Mouse (Mus musculus) erythroblast, embryonic 14.5 days (primary cell): ENCODE measurements around the gene Tubb2a. TPM values are rescaled to one million over a fixed set of nuclear protein-coding genes. Genes with fewer than 3 reads are reported as not detected.
"Not testable (repeated sequence)": the region's sequence is repeated elsewhere in the genome, so short reads cannot be mapped to it uniquely, and the experiment has no call there.

ENCODE experiments used
- H3K27me3 ChIP-seq: 2 replicates; pipeline ENCODE4 v1.6.1; 2012; ENCODE audit warnings: inconsistent platforms; ENCODE audit not compliant: control insufficient read depth
- H3K36me3 ChIP-seq: 2 replicates; pipeline ENCODE4 v1.6.1; 2012; ENCODE audit warnings: mild to moderate bottlenecking, inconsistent platforms; ENCODE audit not compliant: control insufficient read depth
- H3K4me1 ChIP-seq: 2 replicates; pipeline ENCODE4 v1.6.1; 2012; ENCODE audit warnings: inconsistent platforms; ENCODE audit not compliant: control insufficient read depth
- H3K4me3 ChIP-seq: replicated peaks from 2 replicates; pipeline ENCODE3; 2012; ENCODE audit warnings: moderate library complexity, mild to moderate bottlenecking, inconsistent platforms
- H3K9me3 ChIP-seq: 2 replicates; pipeline ENCODE4 v1.6.1; 2012; ENCODE audit warnings: low read length, inconsistent platforms, mixed read lengths; ENCODE audit not compliant: control insufficient read depth
- GATA1 ChIP-seq: IDR thresholded peaks from 2 replicates; pipeline ENCODE4 v1.6.1; 2012; ENCODE audit warnings: low read length, inconsistent platforms, mixed read lengths
- TAL1 ChIP-seq: IDR thresholded peaks from 3 replicates; pipeline ENCODE4 v1.6.1; 2012; ENCODE audit warnings: low read length, inconsistent platforms, mixed read lengths
- polyA plus RNA-seq: library from polyadenylated mRNA; stranded (reverse); fragments of >175 nt; gene quantifications from 2 replicates; pipeline ENCODE4 v1.2.3, GENCODE M21; 2012

Tubb2a gene
- polyA plus RNA-seq, 1 experiment, result 6.1 TPM

DNA sequence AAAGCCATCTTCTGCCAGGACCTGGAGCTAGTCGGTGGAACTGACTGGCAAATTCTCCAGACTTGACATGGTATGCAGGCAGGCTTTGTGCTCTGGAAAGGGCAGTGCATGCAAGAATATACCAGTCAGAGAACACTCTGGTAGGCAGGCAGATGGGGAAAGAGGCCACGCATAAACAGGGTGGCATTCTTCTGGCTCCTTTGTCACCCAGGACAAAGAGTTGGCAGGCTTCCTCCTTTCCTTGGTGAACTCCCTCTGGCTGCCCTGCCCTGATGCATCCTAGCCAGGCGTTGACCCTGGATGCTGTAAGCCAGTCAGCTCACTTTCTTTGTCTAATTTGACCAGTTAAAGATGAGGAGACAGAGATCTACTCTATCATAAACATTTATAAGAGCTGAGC lies 19.3 kb upstream of the Tubb2a start:
- Histone ChIP-seq H3K9me3 (peaks cover 2% of the 10 kb centered on the region; the same call in 1 of the 2 replicates), H3K27me3 (no peaks in the 10 kb centered on the region), H3K4me3 (no peak overlapping the region), H3K4me1 (peaks cover 27% of the 10 kb centered on the region), H3K36me3 (no peaks in the 10 kb centered on the region)
- TF ChIP-seq TAL1 (no peak), GATA1 (no peak)

DNA sequence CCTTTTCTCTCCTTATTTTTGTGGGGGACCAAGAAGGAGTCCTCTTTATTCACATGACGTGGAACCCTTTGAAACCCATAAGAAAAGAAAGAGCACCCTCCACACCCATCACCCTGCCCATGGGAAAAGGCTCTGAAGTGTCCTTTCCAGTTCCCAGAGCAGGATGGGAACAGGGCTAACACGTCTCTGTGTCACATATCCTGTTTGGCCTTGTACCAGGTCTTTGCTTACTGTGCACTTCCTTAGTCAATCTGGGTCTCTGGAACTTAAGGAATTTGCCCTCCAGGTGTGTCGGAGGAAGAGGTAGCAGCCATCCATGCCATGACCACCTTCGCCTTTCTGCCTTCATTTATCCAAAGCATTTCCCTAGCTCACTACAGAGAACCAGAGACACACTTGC lies 18.6 kb upstream of the Tubb2a start:
- Histone ChIP-seq H3K9me3 (peaks cover 2% of the 10 kb centered on the region; the same call in 1 of the 2 replicates), H3K4me3 (no peak overlapping the region)
- TF ChIP-seq GATA1 (no peak), TAL1 (no peak)

DNA sequence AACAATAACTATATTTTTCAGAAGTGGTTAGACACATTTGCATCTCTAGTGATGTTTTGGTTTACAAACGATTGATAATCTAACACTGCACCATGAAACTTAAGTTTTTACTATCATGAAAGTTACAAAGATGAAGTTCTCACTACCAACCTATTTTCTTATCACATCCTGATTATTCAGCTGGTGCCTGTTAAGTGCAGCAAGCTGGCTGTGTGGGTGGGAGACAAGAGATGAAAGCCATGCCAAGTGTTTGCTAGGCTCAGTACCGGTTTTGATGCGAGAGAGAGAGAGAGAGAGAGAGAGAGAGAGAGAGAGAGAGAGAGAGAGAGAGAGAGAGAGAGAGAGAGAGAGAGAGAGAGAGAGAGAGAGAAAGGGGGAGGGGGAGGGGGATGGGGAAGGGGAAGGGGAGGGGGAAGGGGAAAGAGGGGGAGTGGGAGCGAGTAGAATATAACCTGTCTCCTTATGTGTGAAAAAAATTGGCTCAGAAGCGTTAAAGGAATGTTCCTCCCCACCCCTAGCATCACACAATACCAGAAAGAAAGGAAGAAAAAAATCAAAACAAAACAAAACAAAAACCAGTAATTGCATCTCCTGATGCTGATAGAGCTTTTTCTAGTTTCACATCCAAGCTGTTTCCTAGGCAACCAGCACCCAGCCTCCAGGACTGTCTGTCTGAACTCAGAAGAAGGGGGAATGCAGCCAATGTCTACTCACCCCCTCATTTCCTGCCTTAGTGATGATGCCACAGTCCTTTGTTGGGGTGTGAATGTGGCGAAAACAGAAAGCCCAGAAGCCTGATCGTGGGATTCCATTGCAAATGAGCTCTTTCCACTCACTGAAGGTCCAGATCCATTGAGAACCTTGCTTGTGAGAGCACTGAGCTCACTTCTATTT lies 18.0 kb upstream of the Tubb2a start:
- H3K4me1 ChIP-seq, result peaks cover 14% of the 10 kb centered on the region
- TF ChIP-seq GATA1 (no peak), TAL1 (no peak)
- peaks cover 2% of the 10 kb centered on the region; the same call in 1 of the 2 replicates for H3K9me3 ChIP-seq
- H3K27me3 ChIP-seq, result no peaks in the 10 kb centered on the region
- no peaks in the 10 kb centered on the region for H3K36me3 ChIP-seq
- no peak overlapping the region for H3K4me3 ChIP-seq

More for the DNA sequence above, 18.6 kb upstream of the Tubb2a start:
- no peaks in the 10 kb centered on the region for H3K27me3 ChIP-seq
- peaks cover 21% of the 10 kb centered on the region for H3K4me1 ChIP-seq
- no peaks in the 10 kb centered on the region for H3K36me3 ChIP-seq

DNA sequence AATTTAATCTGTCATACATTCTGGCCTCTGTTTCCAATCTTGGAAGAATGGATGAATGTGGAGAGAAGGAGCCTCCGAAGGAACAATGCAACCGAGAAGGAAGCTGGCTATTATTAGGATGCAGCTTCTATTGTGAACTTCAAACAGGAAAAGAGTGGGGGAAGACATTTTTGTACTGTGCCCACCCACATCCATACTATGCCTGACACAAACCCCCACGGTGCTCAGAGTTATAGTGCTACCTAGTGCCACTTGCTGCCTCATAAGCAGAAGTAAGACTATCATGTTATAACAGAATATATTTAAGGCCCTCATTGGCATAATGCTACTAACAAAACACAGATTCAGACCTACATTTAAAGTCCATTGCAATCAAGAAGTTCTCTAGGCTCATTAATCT lies 11.6 kb upstream of the Tubb2a start:
- H3K4me1 ChIP-seq, result no peaks in the 10 kb centered on the region
- no peak for TF ChIP-seq GATA1
- TF ChIP-seq TAL1, result no peak
- H3K27me3 ChIP-seq, result no peaks in the 10 kb centered on the region
- H3K4me3 ChIP-seq, result no peak overlapping the region
- H3K9me3 ChIP-seq, result no peaks in the 10 kb centered on the region
- H3K36me3 ChIP-seq, result no peaks in the 10 kb centered on the region

DNA sequence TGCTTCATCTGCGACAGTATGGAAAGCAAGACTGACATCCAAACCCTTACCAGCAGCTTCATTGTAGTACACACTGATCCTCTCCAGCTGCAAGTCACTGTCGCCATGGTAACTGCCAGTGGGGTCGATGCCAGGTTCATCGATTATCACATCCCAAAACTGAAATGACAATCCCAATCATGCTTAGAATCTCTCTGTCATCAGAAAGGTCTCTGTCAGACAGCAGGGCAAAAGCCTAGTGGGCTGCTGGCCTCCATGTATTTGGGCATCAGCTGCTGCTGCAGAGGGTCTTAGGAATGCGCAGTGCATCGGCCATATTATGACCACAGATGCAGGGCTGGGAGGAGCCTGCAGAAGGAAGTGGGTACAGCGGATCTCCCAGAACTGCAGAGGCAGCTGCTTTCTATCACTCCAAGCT lies 11.1 kb upstream of the Tubb2a start:
- no peaks in the 10 kb centered on the region for H3K27me3 ChIP-seq
- no peaks in the 10 kb centered on the region for H3K4me1 ChIP-seq
- no peak overlapping the region for H3K4me3 ChIP-seq
- H3K36me3 ChIP-seq, result no peaks in the 10 kb centered on the region
- TF ChIP-seq GATA1, result no peak
- TF ChIP-seq TAL1, result no peak
- H3K9me3 ChIP-seq, result no peaks in the 10 kb centered on the region

DNA sequence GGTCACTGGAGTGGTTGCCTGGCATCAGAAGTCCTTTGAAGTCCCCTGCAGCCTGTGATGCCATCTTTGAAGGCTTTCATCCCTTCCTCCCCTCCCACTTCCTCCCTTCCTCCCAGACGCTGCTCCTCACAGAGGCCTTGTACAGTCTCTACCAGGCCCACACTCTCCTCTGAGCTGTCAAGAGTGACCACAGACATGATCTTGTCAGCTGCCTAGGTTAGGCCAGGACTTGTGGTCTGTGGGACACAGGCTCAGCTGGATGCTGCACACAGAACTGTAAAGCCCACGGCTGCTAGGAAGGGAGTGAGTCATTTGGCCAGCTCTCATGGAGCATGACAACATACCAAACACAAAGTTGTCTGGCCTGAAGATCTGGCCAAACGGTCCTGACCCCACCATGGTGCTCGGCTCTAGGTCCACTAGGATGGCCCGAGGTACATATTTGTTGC lies 10.4 kb upstream of the Tubb2a start:
- not testable (repeated sequence) for H3K9me3 ChIP-seq, H3K4me3 ChIP-seq, H3K36me3 ChIP-seq, H3K27me3 ChIP-seq, H3K4me1 ChIP-seq

DNA sequence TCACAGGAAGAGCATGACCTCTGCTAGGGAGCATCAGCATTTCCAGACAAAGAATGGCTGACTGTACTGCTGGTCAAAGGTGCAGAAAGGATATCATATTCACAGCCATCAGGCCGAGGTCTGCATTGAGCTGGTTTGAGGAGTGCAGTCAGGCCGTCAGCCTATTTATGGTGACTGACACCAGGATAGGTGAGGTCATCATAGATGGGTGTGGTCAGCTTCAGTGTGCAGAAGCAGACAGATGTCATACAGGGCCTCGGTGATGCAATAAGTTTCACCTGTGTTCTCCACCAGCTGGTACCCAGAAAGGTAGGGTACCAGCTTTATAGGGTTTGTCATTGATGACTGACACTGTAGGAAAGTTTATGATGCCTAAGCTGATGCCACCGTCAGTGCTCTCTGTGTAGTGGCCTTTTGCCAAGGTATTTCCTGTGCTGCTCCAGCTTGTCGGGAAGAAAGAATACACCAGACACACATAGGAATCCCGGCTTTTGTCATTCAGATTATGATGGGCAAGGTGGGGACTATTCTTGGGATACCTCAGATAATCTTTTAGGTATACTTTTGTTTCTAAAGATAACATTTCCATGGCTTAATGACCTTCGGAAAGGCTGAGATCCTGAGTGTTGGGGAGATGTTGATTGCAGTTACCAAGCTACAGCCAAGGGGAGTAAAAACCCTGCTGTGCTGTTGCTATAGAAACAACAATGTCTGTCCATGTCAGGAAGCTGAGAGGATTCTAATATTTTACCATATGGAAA lies 9.4 kb upstream of the Tubb2a start:
- TF ChIP-seq GATA1 (no peak), TAL1 (no peak)
- H3K36me3 ChIP-seq, result no peaks in the 10 kb centered on the region
- no peaks in the 10 kb centered on the region for H3K4me1 ChIP-seq
- no peaks in the 10 kb centered on the region for H3K27me3 ChIP-seq
- H3K9me3 ChIP-seq, result no peaks in the 10 kb centered on the region
- H3K4me3 ChIP-seq, result no peak overlapping the region

DNA sequence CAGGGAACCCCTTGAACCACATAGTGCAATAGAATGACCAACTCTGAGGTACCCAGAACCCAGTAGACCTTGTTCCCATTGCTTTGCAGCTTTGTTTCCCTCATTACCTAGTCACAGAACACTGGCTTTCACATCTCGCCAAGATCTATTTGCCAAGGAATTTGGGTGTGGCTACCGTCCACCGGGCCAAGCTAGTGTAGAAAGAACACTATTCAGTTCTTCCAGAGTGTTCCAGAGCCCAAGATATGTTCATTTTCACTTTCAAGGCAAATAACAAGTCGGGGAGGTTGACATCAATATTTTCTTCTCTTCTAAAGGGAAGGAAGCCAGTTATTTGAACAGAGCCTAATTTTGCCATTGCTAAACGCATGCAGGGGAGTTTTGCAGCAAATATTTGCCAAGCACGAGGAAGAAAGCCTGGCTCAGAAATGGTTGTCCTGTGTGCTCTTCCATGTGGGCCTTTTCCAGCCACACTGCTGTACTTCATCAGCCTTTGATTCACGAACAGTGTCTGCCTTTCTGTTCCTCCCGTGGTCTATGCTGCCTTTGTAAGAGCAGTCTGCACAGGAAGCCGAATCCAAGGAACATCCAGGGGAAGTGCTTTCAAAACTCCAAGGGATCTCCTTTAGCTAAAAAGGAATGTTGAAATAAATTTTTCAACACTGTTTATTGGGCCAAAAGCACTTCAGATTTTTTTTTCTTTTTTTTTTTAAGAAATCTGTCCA lies 6.4 kb upstream of the Tubb2a start:
- H3K9me3 ChIP-seq, result no peaks in the 10 kb centered on the region
- H3K4me1 ChIP-seq, result no peaks in the 10 kb centered on the region
- H3K36me3 ChIP-seq, result no peaks in the 10 kb centered on the region
- no peak for TF ChIP-seq TAL1
- TF ChIP-seq GATA1, result no peak
- H3K4me3 ChIP-seq, result no peak overlapping the region
- peaks cover 6% of the 10 kb centered on the region; the same call in 1 of the 2 replicates for H3K27me3 ChIP-seq

DNA sequence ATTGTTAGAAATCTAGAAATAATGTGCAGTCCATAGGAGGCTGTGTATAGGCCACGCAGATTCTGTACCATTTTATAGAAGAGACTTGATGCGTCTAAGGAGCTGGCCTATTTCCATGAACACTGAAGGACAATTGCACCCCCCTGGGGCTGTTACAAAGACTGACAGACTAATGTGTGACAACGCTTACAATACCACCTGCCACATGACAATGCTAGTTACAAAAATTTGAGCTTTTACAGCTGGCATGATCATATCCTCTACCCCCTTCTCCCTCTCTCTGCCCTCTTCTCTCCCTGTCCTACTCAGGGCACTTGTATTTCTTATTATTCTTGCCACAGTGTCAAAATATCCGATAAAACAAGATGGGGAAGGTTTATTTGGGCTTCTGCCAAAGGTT lies 4.1 kb upstream of the Tubb2a start:
- no peaks in the 10 kb centered on the region for H3K36me3 ChIP-seq
- no peaks in the 10 kb centered on the region for H3K9me3 ChIP-seq
- H3K4me1 ChIP-seq, result peaks cover 16% of the 10 kb centered on the region
- TF ChIP-seq TAL1 (no peak), GATA1 (no peak)
- H3K4me3 ChIP-seq, result no peak overlapping the region
- peaks cover 14% of the 10 kb centered on the region for H3K27me3 ChIP-seq
